Comparison of ENCODE assay signal across 8 mouse cellular contexts in the genomic region with DNA sequence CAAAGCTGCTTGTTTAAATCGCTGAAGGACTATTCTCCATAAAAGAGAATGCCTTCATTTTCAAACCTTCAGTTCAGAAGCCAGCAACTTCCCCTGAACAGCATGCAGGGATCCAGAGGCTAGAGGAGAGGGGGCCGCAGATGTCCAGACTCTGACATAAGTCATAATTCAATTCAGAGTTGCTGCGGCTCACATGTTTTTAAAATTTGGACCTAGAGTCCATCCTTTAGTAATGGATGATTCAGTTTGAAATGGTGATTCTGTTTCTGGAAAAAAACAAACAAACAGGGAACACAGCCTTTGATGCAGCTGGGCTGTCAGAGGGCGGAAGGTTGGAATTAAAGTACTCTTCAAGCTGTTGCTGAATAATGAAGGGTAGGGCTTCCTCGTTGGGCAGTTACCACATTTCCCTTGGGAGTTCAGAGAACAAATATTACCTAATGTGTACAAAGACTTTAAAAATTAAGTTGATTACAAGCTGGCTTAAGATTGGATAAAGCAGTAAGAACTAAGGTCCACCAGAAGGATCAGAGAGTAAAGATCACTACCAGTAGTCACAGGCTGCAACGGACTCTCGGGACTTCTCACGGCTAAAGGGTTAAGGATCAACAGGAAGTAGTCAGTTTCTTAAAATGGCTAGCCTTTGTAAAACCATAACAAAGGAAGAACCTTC.
DNase-seq lines count a peak whose midpoint lies in the region; ATAC-seq lines count a peak whose summit lies in the region.

No protein-coding gene starts in this region.

- peak overlapping the region; percentile 51; the same call in 1 of the 2 replicates for H3K27ac ChIP-seq in forebrain, embryonic 13.5 days
- H3K27ac ChIP-seq in forebrain, embryonic 10.5 days = no peak overlapping the region

- H3K36me3 ChIP-seq in forebrain, embryonic 13.5 days (ENCODE audit: poor library complexity, severe bottlenecking) = no peaks in the 10 kb centered on the region
- no peaks in the 10 kb centered on the region for H3K36me3 ChIP-seq in forebrain, embryonic 10.5 days (replicated peaks)

- no peak for DNase-seq in forebrain, embryonic 10.5 days (ENCODE audit: extremely low spot score, low spot score)
- DNase-seq in embryo, embryonic 9.5 days (ENCODE audit: extremely low spot score) = peak; percentile 5
- peak; percentile 24 for DNase-seq in heart, postnatal 4 days
- peak; percentile 70 for DNase-seq in lung, postnatal 25 days (ENCODE audit: low spot score)
- no peak for DNase-seq in thymus, postnatal 25 days
- no peak for DNase-seq in thymus, postnatal 10 days (ENCODE audit: low spot score in 2 of 2)

- no peaks in the 10 kb centered on the region for H3K27me3 ChIP-seq in forebrain, embryonic 13.5 days
- H3K27me3 ChIP-seq in forebrain, embryonic 10.5 days (ENCODE audit: poor library complexity, severe bottlenecking) = no peaks in the 10 kb centered on the region

- H3K9me3 ChIP-seq in forebrain, embryonic 13.5 days (replicated peaks) = no peaks in the 10 kb centered on the region
- H3K9me3 ChIP-seq in forebrain, embryonic 10.5 days = no peaks in the 10 kb centered on the region

- ATAC-seq in forebrain, embryonic 13.5 days = no peak
- ATAC-seq in granulocyte monocyte progenitor cell, adult 5-6 weeks (replicated peaks; ENCODE audit: poor library complexity, severe bottlenecking) = no peak

- 76% methylated on average over 8 of the region's 8 CpGs for WGBS in forebrain, embryonic 13.5 days
- WGBS in forebrain, embryonic 10.5 days = 85% methylated on average over 8 of the region's 8 CpGs

- 0 out of 2 replicates have a peak overlapping the region, but pooled peaks have one; percentile 6 for H3K9ac ChIP-seq in forebrain, embryonic 13.5 days

- no peak overlapping the region for H3K4me3 ChIP-seq in forebrain, embryonic 13.5 days
- no peak overlapping the region for H3K4me3 ChIP-seq in forebrain, embryonic 10.5 days

- H3K4me2 ChIP-seq in forebrain, embryonic 13.5 days = no peak overlapping the region

- H3K4me1 ChIP-seq in forebrain, embryonic 13.5 days = peaks cover 17% of the 10 kb centered on the region
- H3K4me1 ChIP-seq in forebrain, embryonic 10.5 days = peaks cover 29% of the 10 kb centered on the region

Comparison
In these comparisons a context has a peak if more than half of its experiments do, and no peak if none do; other contexts are left out.
1. DNase-seq: peak in embryo, embryonic 9.5 days (single experiment), heart, postnatal 4 days (single experiment) and lung, postnatal 25 days (single experiment); none in forebrain, embryonic 10.5 days (single experiment), thymus, postnatal 25 days (single experiment) and thymus, postnatal 10 days (0 of 2).